ENCODE assay signal across 8 mouse cellular contexts in genomic region chr5:123229296-123229695, GRCm38 (mm10). TPM values are rescaled to one million over a fixed set of nuclear protein-coding genes. Genes with fewer than 3 reads are reported as not detected.
DNase-seq lines count a peak whose midpoint lies in the region; ATAC-seq lines count a peak whose summit lies in the region.
"Had no signal": no experiment of that assay in that cellular context is flagged by ENCODE, and none has a peak within 500 bp of the region (broad histone marks: within the 10 kb centered on the region; RNA-seq: fewer than 3 reads in every experiment).

No protein-coding gene starts in this region.

- no peaks in the 10 kb centered on the region for H3K27me3 ChIP-seq in embryonic facial prominence, embryonic 15.5 days
- no peaks in the 10 kb centered on the region for H3K27me3 ChIP-seq in limb, embryonic 12.5 days
- H3K27me3 ChIP-seq in neural tube, embryonic 14.5 days (ENCODE audit: control insufficient read depth, insufficient read depth, low read length) = no peaks in the 10 kb centered on the region

- peaks cover 10% of the 10 kb centered on the region for H3K4me1 ChIP-seq in embryonic facial prominence, embryonic 15.5 days
- peaks cover 6% of the 10 kb centered on the region for H3K4me1 ChIP-seq in limb, embryonic 12.5 days (replicated peaks)
- peaks cover 10% of the 10 kb centered on the region for H3K4me1 ChIP-seq in neural tube, embryonic 14.5 days (ENCODE audit: control insufficient read depth, insufficient read depth, low read length)

- peak overlapping the region; percentile 63 for H3K4me2 ChIP-seq in embryonic facial prominence, embryonic 15.5 days (replicated peaks)
- peak overlapping the region; percentile 71 for H3K4me2 ChIP-seq in limb, embryonic 12.5 days
- H3K4me2 ChIP-seq in neural tube, embryonic 14.5 days (ENCODE audit: low read depth, low read length) = peak overlapping the region; percentile 71; the same call in 1 of the 2 replicates

- H3K9ac ChIP-seq in embryonic facial prominence, embryonic 15.5 days = 0 out of 2 replicates have a peak overlapping the region, but pooled peaks have one; percentile 83
- H3K9ac ChIP-seq in limb, embryonic 12.5 days (replicated peaks) = peak overlapping the region; percentile 13; the same call in 1 of the 2 replicates
- H3K9ac ChIP-seq in neural tube, embryonic 14.5 days (replicated peaks; ENCODE audit: low read depth, low read length) = no peak overlapping the region

- H3K9me3 ChIP-seq in embryonic facial prominence, embryonic 15.5 days (replicated peaks) = no peaks in the 10 kb centered on the region
- H3K9me3 ChIP-seq in limb, embryonic 12.5 days = no peaks in the 10 kb centered on the region
- H3K9me3 ChIP-seq in neural tube, embryonic 14.5 days (ENCODE audit: control insufficient read depth, low read length) = no peaks in the 10 kb centered on the region

- H3K4me3 ChIP-seq in embryonic facial prominence, embryonic 15.5 days (replicated peaks) = peak overlapping the region; percentile 87
- H3K4me3 ChIP-seq in limb, embryonic 12.5 days (replicated peaks) = peak overlapping the region; percentile 79; the same call in 1 of the 2 replicates
- H3K4me3 ChIP-seq in neural tube, embryonic 14.5 days (ENCODE audit: low read depth, low read length) = peak overlapping the region; percentile 80

- no peak overlapping the region for H3K27ac ChIP-seq in embryonic facial prominence, embryonic 15.5 days (replicated peaks)
- H3K27ac ChIP-seq in limb, embryonic 12.5 days = no peak overlapping the region
- no peak overlapping the region for H3K27ac ChIP-seq in neural tube, embryonic 14.5 days (ENCODE audit: low read depth, low read length)

- ATAC-seq in embryonic facial prominence, embryonic 15.5 days (ENCODE audit: insufficient number of reproducible peaks, low FRiP score, low TSS enrichment, low read depth) = no peak
- no peak for ATAC-seq in limb, embryonic 12.5 days (ENCODE audit: insufficient number of reproducible peaks, insufficient read depth, low FRiP score, low TSS enrichment, low read depth)
- no peak for ATAC-seq in neural tube, embryonic 14.5 days (ENCODE audit: low read depth)

- WGBS in embryonic facial prominence, embryonic 15.5 days = 91% methylated on average over 6 of the region's 6 CpGs
- 92% methylated on average over 6 of the region's 6 CpGs for WGBS in limb, embryonic 12.5 days
- 89% methylated on average over 6 of the region's 6 CpGs for WGBS in neural tube, embryonic 14.5 days

- peaks cover 6% of the 10 kb centered on the region; the same call in 1 of the 2 replicates for H3K36me3 ChIP-seq in embryonic facial prominence, embryonic 15.5 days
- H3K36me3 ChIP-seq in limb, embryonic 12.5 days = peaks cover 24% of the 10 kb centered on the region; the same call in 1 of the 2 replicates
- peaks cover 3% of the 10 kb centered on the region; the same call in 1 of the 2 replicates for H3K36me3 ChIP-seq in neural tube, embryonic 14.5 days (ENCODE audit: control insufficient read depth, insufficient read depth, low read length)

- peak; percentile 33 to 53 for DNase-seq in kidney, postnatal 25 days
- no peak for DNase-seq in kidney, adult 11 months
- no peak for DNase-seq in layer of hippocampus, postnatal 10 days (ENCODE audit: low spot score in 2 of 2)
- no peak for DNase-seq in spleen, postnatal 14 days (ENCODE audit: low spot score in 2 of 2)

RNA-seq across cellular contexts. Expression of gene Wdr66, which starts 22.6 kb away (rescaled TPM):
- polyA plus RNA-seq in embryonic facial prominence, embryonic 15.5 days (2015; fragmentation: Nextera tagmentation; extraction: Ambion mirVana) = 3.4 and 4.7 TPM in 2 replicates
- 0.44 TPM in 2 replicates for polyA plus RNA-seq in limb, embryonic 12.5 days (2016; fragmentation: Nextera tagmentation; extraction: Ambion mirVana)
- polyA plus RNA-seq in neural tube, embryonic 14.5 days (2014; fragmentation: Nextera tagmentation; extraction: Ambion mirVana) = 1.1 and 1.4 TPM in 2 replicates
- total RNA-seq in layer of hippocampus, postnatal 10 days (2021) = 1 to 10 TPM; 5.4 to 7.3 TPM

RNA-seq across cellular contexts. Expression of gene Hpd, which starts 46.8 kb away (rescaled TPM):
- polyA plus RNA-seq in embryonic facial prominence, embryonic 15.5 days (2015; fragmentation: Nextera tagmentation; extraction: Ambion mirVana) = not detected in 2 replicates
- polyA plus RNA-seq in limb, embryonic 12.5 days (2016; fragmentation: Nextera tagmentation; extraction: Ambion mirVana) = not detected in 2 replicates
- polyA plus RNA-seq in neural tube, embryonic 14.5 days (2014; fragmentation: Nextera tagmentation; extraction: Ambion mirVana) = not detected in 2 replicates
- total RNA-seq in layer of hippocampus, postnatal 10 days (2021) = under 1 TPM in 1 of 2 experiments, not detected in 1; 0.55 TPM
- polyA plus RNA-seq: limb, embryonic 11.5 days had no signal

Comparison
In these comparisons a context has a peak if more than half of its experiments do, and no peak if none do; other contexts are left out.
1. DNase-seq: peak in kidney, postnatal 25 days (2 of 2); none in kidney, adult 11 months (single experiment), layer of hippocampus, postnatal 10 days (0 of 2) and spleen, postnatal 14 days (0 of 2).
2. Peak in every context shown above with its lines, with median percentiles within 50 percentile points of each other: H3K4me2 ChIP-seq and H3K4me3 ChIP-seq.